Mouse (Mus musculus): ENCODE measurements around the gene Bex3.

GRCm38 (mm10) chrX:136275386-136275785 lies 5.3 kb downstream of the Bex3 start:
- TF ChIP-seq CTCF (IDR thresholded peaks at IDR 0.05; ENCODE audit: extremely low read depth, insufficient read length, insufficient replicate concordance, low read depth, low read length), result no peak
- TF ChIP-seq POLR2A (IDR thresholded peaks at IDR 0.05; ENCODE audit: low read depth, low read length), result no peak

All from small intestine, adult 2 months (tissue).